Mouse (Mus musculus) granulocyte monocyte progenitor cell, adult 5-6 weeks (primary cell): ENCODE data around the gene Dner. TPM values are rescaled to one million over a fixed set of nuclear protein-coding genes. Genes with fewer than 3 reads are reported as not detected.
"Not testable (repeated sequence)": the region's sequence is repeated elsewhere in the genome, so short reads cannot be mapped to it uniquely, and the experiment has no call there.

Experiments used
- ATAC-seq: replicated peaks from 2 replicates; pipeline ENCODE4 v1.8.0; 2016; ENCODE audit warnings: mild to moderate bottlenecking, moderate TSS enrichment, inconsistent platforms; ENCODE audit not compliant: poor library complexity, severe bottlenecking
- total RNA-seq, 2 experiments: library from RNA; stranded (forward) in 1 of 2; stranded (reverse) in 1 of 2; fragments of 200-712, 200-1000 nt in 1 of 2; fragments of >200 nt in 1 of 2; fragmentation: Nextera tagmentation in 1 of 2; gene quantifications; 2 replicates each; pipeline ENCODE4 v1.2.3; 2014 to 2017

Dner gene
- total RNA-seq, 2 experiments from 2014 or later: not detected

DNA sequence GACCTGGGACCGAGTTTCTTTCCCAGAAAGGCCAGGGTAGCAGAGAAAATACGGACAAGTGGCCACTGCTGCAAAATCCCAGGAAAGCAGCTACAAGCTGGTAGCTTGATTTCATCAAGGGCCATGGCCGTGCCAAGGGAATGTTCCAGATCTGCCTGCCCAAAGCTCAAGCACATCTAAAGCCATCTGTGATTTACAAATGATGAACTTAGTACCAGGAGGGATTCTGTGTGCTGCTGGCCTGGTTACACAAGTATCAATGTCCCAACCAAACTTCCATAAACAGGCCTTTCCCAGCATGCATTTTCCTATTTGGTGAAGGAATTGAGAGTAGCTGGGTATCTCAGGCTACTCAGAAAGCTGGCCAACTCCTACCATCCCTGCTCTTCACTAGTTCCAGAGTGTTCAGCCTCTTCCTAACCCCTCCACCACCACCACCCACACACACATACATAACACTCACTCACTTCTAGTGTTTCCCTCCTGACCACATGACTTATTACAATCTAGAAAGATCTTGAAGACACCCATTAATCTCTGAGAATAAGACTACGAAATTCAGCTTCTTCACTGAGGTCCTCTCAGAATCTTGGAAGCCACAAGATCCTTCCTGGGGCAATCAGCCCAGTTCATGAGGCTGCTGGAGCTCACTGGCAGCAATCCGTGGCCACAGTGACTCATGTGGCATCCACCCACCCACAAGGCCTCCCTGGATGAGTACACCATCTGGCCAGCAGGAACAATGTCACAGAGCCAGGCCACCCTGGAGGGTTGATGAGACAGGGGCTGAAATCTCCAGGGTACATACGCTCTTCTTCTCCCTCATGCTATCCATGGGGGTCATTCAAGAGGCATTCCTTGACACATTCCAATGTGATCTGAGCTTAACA, 336.2 kb downstream of the Dner start:
- ATAC-seq: peak; percentile 72

DNA sequence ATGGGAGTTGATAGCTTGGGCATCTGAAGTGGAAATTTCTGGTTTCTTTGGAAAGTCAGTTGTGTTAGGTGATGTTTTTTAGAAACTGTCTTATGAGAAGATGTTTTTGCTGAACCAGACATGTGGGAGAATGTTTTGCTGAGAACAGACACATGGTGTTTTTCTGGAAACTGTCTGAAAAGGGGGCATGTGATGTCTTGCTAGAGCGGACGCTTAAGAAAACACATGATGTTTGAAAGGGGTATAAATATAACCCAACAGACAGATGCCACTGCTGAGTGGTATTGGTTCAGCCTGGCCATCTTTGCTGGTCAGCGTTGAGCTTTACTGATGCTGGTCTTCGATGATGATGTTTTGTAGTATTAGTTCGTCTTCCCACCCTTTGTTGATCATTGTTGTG, 338.8 kb downstream of the Dner start:
- no peak for ATAC-seq

- ATAC-seq: peak; percentile 100
Observed at GRCm38 (mm10) chr1:84350262-84350661, 345.8 kb downstream of the Dner start.

DNA sequence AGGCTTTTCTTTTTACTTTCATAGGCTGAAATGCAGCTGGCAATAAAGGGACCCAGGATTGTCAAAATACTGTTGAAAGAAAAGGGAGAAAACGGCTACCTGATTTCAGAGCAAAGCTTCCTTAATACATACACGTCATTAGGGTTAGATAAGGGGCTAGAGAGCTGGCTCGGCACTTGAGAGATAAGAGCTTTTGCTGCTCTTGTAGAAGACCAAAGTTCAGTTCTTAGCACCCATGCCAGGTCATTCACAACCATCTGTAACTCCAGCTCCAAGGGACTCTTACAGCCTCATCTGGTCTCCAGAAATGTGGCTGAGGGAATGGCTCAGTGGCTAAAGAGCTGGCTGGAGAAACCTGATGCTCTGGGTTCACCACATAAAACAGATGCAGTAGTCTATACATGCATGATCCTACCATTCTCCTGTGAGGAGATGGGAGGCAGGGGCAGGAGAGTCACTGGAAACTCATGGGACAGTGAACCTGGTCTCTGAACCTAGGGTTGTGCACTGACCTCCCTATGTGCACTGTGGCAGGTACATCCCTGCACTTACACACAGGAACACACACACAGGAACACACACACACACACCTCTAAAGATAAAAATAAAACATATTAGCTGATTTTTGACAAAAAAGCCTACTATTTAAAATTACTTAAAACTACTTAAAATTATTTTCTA, 348.1 kb downstream of the Dner start:
- ATAC-seq: no peak

DNA sequence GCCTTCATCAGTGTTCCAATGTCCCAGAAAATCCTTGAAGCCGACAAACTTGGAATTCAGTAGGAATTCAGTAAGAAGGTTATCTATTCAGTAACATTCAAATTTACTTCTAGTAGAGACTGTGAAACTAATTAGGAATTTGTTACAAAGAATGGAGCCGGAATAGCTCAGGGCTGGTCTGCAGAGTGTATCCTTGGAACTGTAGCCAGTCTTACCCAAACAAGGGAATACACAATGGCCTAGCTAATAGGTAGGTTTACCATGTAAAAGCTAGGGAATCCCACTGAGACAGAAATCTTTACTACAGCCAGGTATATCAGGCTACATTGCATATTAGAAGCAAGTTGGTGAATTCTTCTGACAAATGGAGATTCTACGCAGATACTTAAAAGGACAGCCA, 363.2 kb downstream of the Dner start:
- ATAC-seq: not testable (repeated sequence)

DNA sequence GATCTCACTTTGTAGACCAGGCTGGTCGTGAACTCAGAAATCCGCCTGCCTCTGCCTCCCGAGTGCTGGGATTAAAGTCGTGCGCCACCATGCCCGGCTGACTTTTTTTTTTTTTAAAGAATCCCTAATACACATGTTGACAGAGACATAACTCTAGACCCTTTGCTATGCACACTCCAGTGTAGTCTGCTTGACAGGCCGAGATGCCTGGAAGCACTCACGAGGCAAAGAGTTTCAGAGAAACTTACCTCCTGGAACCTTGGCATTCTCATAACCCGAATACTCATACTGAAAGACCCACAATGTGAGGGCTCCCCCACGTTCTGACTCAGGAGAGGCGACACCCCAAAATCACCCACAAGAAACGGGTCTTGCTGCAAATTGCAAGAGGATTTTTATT, 364.2 kb downstream of the Dner start:
- not testable (repeated sequence) for ATAC-seq

- no peak for ATAC-seq
Observed at GRCm38 (mm10) chr1:84325309-84325708, 370.7 kb downstream of the Dner start.

DNA sequence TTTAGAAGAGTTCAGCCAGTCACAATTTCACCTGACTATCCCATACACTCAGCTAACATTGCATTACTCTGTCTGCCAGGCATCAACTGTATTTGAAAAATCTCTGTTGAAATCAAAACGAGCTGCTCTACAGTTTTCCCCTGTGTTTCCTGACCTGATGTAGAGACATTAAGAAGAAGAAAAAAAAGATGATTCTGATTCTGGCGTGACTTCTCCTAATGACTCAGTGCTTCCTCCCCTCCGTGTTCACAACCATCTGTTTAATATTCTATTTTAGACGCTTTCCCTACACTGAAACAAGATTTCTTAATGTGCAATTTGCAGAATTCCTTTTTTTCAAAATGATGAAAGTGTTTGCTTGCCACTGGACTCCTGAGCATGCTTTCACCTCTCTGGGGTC, 374.7 kb downstream of the Dner start:
- ATAC-seq: peak; percentile 40

Other genes starting within 250 kb of the Dner start
- 6.5 and 8.7 TPM in 2 replicates for gene Fbxo36, start 143.6 kb upstream of the Dner start, total RNA-seq (2014; fragmentation: Nextera tagmentation)
- 0.41 and 0.78 TPM in 2 replicates for gene Fbxo36, start 143.6 kb upstream of the Dner start, total RNA-seq (2017)
- gene Trip12, start 144.3 kb upstream of the Dner start, total RNA-seq (2014; fragmentation: Nextera tagmentation): 106 and 145 TPM in 2 replicates
- 138 and 204 TPM in 2 replicates for gene Trip12, start 144.3 kb upstream of the Dner start, total RNA-seq (2017)
- not detected in 2 replicates for gene Slc16a14, start 238.9 kb upstream of the Dner start, total RNA-seq (2014; fragmentation: Nextera tagmentation)
- not detected in 2 replicates for gene Slc16a14, start 238.9 kb upstream of the Dner start, total RNA-seq (2017)